In the genomic region with DNA sequence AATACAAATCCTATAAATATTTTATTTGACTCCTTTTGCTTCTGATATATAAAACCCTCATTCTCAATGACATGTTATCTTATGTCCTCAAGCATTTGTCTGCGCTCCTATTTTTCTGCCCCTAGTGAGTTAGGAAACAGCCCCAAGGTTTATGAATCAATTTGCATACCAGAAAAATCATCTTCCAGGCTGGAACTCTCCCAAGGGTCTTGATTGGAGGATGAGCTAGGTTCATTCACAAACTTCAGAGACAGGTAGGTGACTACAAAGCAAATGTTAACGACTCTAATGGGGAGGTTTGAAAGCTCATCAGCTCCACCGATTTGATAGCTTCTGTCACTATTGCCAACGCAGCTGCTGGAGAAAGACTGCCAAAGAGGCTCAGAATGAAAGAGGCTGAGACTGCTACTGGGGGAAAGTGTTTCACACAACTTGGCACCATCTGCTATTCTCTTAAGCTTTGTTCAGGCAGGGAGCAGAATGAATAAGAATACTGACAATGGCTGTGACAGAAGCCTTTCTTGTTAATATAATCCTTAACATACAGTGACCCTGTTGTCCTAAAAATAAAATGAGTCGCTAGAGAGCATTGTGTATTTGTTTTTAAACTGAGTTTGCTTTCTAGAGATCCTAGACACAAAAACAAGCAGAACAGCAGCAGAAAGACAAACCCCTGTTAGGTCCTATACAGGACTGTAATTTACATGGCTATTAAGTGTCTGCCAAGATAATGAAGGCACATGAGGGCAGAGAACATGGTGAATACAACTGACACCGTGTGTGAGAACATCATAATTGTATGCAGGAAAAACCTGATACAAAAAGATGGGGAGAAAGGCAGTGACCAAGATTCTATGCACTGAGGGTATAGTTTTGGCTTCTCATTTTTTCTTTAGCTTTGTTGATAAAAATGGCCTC, we compare ENCODE assay signal across 10 mouse cellular contexts.
DNase-seq lines count a peak whose midpoint lies in the region; ATAC-seq and TF ChIP-seq lines count a peak whose summit lies in the region.
"Had no signal": no experiment of that assay in that cellular context is flagged by ENCODE, and none has a peak within 500 bp of the region (broad histone marks: within the 10 kb centered on the region; RNA-seq: fewer than 3 reads in every experiment).

No protein-coding gene starts in this region.

- H3K4me2 ChIP-seq in hindbrain, embryonic 14.5 days (replicated peaks), result no peak overlapping the region

- peak overlapping the region; percentile 60 for H3K27ac ChIP-seq in hindbrain, embryonic 14.5 days
- H3K27ac ChIP-seq in thymus, adult 2 months (ENCODE audit: control insufficient read depth, insufficient read depth, low read length), result no peak overlapping the region
- H3K27ac ChIP-seq: kidney, postnatal 0 days had no signal

- no peaks in the 10 kb centered on the region for H3K9me3 ChIP-seq in hindbrain, embryonic 14.5 days (ENCODE audit: control insufficient read depth, low read length)
- H3K9me3 ChIP-seq: megakaryocyte, embryonic 14.5 days had no signal

- H3K36me3 ChIP-seq in hindbrain, embryonic 14.5 days (replicated peaks; ENCODE audit: control insufficient read depth, insufficient read depth), result no peaks in the 10 kb centered on the region
- no peaks in the 10 kb centered on the region for H3K36me3 ChIP-seq in thymus, adult 2 months (ENCODE audit: control insufficient read depth, insufficient read depth, low read length)

- 0 out of 2 replicates have a peak, but pooled peaks cover 4% of the 10 kb centered on the region for H3K4me1 ChIP-seq in hindbrain, embryonic 14.5 days (replicated peaks; ENCODE audit: control insufficient read depth, insufficient read depth, low read length)
- H3K4me1 ChIP-seq in thymus, adult 2 months (replicated peaks; ENCODE audit: control insufficient read depth, insufficient read depth, low read length), result no peaks in the 10 kb centered on the region
- H3K4me1 ChIP-seq: megakaryocyte, embryonic 14.5 days had no signal

- no peak overlapping the region for H3K9ac ChIP-seq in hindbrain, embryonic 14.5 days

- no peak for TF ChIP-seq CTCF in thymus, adult 2 months (IDR thresholded peaks at IDR 0.05; ENCODE audit: borderline replicate concordance, control insufficient read depth, extremely low read depth, insufficient read depth, low read length, poor library complexity)

- no peak overlapping the region for H3K4me3 ChIP-seq in hindbrain, embryonic 14.5 days (replicated peaks; ENCODE audit: low read length)
- no peak overlapping the region for H3K4me3 ChIP-seq in thymus, adult 2 months (ENCODE audit: control insufficient read depth, insufficient read depth, low read length)
- H3K4me3 ChIP-seq: megakaryocyte, embryonic 14.5 days had no signal

- no peaks in the 10 kb centered on the region for H3K27me3 ChIP-seq in hindbrain, embryonic 14.5 days (ENCODE audit: control insufficient read depth, insufficient read depth, low read length)
- H3K27me3 ChIP-seq in thymus, adult 2 months (ENCODE audit: control insufficient read depth, insufficient read depth, low read length), result no peaks in the 10 kb centered on the region
- H3K27me3 ChIP-seq: megakaryocyte, embryonic 14.5 days had no signal

- no peak for TF ChIP-seq POLR2A in thymus, adult 2 months (IDR thresholded peaks at IDR 0.05; ENCODE audit: control insufficient read depth, extremely low read depth, insufficient read depth, low read length, poor library complexity)

- whole genome bisulfite sequencing in hindbrain, embryonic 14.5 days, result 19% methylated on average over 6 of the region's 6 CpGs
- WGBS in thymus, adult 2 months, result 75% methylated on average over 6 of the region's 6 CpGs

- ATAC-seq in frontal cortex, adult (ENCODE audit: low TSS enrichment), result peak; percentile 99
- peak; percentile 93 for ATAC-seq in hindbrain, embryonic 14.5 days (ENCODE audit: low FRiP score)
- no peak for ATAC-seq in activated CD4-positive, CD25-positive, alpha-beta regulatory T cell, adult 4 months

- DNase-seq in frontal cortex, postnatal 25 days (ENCODE audit: low spot score in 2 of 2), result no peak
- DNase-seq in hindbrain, embryonic 14.5 days (ENCODE audit: low spot score), result peak; percentile 70
- DNase-seq in left cerebral cortex, postnatal 4 days, result peak; percentile 71
- peak; percentile 24 for DNase-seq in right cerebral cortex, postnatal 25 days
- DNase-seq in urinary bladder, postnatal 36 days (ENCODE audit: low spot score in 2 of 2), result no peak
- DNase-seq in thymus, adult 2 months, result no peak

- intact Hi-C loops in left cerebral cortex, postnatal 4 days (cut with DNase I), result no loop called here

Comparison
In these comparisons a context has a peak if more than half of its experiments do, and no peak if none do; other contexts are left out.
1. DNase-seq: peak in hindbrain, embryonic 14.5 days (single experiment), left cerebral cortex, postnatal 4 days (single experiment) and right cerebral cortex, postnatal 25 days (single experiment); none in frontal cortex, postnatal 25 days (0 of 2), urinary bladder, postnatal 36 days (0 of 2) and thymus, adult 2 months (single experiment).